Mouse (Mus musculus) megakaryocyte, embryonic 14.5 days (primary cell): ENCODE measurements around the gene Cdc45.

Source experiments
- FLI1 ChIP-seq: IDR thresholded peaks from 2 replicates; pipeline ENCODE4 v1.6.1; 2012; ENCODE audit warnings: low read length, inconsistent platforms, mixed read lengths
- GATA1 ChIP-seq: IDR thresholded peaks from 3 replicates; pipeline ENCODE4 v1.6.1; 2012; ENCODE audit warnings: mixed read lengths, low read length, inconsistent platforms, borderline replicate concordance

DNA sequence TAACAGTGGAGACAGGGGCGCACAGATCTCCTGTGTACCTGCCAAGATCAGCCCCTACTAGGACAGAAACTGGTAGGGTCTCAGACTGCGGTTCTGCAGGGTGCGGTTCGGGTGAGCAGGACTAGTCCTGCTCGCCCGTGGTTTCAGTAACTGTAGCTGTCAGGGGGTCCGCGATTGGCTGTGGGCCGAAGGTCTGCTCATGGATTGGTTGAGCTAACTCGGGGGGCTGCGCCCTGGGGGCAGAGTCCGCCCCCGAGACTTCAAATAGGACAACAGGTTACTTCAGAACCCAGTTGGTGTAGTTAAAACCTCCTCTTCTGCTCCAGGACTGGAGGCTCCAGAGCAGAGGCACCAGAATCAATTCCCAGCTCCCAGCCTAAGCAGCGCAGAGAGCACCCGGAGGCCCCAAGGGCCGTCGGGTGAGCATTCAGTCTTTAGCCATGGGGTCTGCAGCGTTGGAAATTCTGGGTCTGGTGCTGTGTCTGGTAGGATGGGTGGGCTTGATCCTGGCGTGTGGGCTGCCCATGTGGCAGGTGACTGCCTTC lies 35.2 kb downstream of the Cdc45 start, which contains the start of gene Cldn5:
- TF ChIP-seq GATA1 (no peak), FLI1 (no peak)
